Mouse (Mus musculus): ENCODE data around the gene Ece2. TPM values are rescaled to one million over a fixed set of nuclear protein-coding genes. Genes with fewer than 3 reads are reported as not detected.

The Ece2 gene
- polyA plus RNA-seq (2012; rRNA removed): 79.0 and 81.5 TPM in 2 replicates

DNA sequence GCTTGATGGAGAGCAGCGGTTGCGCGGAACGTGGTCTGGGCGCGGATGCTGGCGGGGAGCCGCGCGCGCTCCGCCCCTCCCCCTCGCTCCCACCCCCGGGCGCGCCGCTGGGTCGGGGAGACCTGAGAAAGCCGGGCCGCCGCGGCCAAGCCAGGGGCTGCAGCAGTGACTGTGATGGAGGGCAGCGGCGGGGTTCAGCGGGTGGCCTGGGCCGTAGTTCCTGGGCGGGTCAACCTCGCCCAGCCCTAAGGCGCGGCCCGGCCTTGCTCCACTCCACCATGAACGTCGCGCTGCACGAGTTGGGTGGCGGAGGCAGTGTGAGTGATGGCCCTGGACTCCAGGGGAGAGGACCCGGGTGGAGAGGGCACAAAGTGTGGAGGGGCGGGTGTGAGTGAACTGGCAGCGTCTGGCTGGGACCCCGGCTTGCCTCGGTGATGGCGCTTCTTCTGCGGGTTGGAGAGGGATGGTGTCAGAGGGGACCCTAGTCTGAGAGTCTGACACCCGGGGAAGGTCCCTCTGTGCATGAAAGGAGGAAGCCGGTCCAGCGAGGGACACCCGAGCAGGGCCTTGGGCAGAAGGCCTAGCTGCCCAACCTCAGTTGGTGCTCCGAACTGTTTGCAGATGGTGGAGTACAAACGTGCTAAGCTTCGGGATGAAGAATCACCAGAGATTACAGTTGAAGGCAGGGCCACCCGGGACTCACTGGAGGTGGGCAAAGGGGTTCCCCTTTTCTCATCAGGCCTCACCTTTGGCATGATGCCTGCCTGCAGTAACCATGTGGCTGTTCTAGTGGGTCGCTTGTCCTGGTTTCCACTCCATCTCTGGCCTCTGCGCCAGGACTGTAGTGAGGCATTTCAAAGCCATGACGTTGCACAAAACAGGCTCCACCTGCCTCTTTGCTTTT, at the start of gene Ece2:
Gene Ece2 (plus strand): TSS at position 98 of the 904 bp plus-strand sequence.
- H3K27ac ChIP-seq (ENCODE audit: insufficient read depth, low read length): peak within 1 kb of the TSS; percentile 66
- 1% methylated on average over 54 of the region's 54 CpGs for WGBS

GRCm38 (mm10) chr16:20589366-20589938, 40.2 kb upstream of the Ece2 start, which contains the start of gene Vwa5b2:
Gene Vwa5b2 (plus strand): TSS chr16:20589471.
- Histone ChIP-seq H3K4me1 (ENCODE audit: control insufficient read depth, insufficient read depth, low read length) (no peaks in the 10 kb centered on the region), H3K27ac (ENCODE audit: insufficient read depth, low read length) (no peak within 1 kb of the TSS), H3K27me3 (ENCODE audit: control insufficient read depth, insufficient read depth, low read length) (no peaks in the 10 kb centered on the region), H3K4me3 (replicated peaks; ENCODE audit: insufficient read depth, low read depth, low read length) (peak within 1 kb of the TSS; percentile 73)
- DNase-seq: peak in 1 of 2 experiments; percentile 19
- TF ChIP-seq POLR2A (IDR thresholded peaks at IDR 0.05; ENCODE audit: borderline replicate concordance, insufficient read depth, low read length) (no peak), CTCF (IDR thresholded peaks at IDR 0.05; ENCODE audit: borderline replicate concordance, insufficient read depth, low read depth, low read length) (no peak)
- WGBS: under 1% methylated on average over 24 of the region's 24 CpGs

More for the DNA sequence above, at the start of gene Ece2:
- Histone ChIP-seq H3K27me3 (ENCODE audit: control insufficient read depth, insufficient read depth, low read length) (no peaks in the 10 kb centered on the region), H3K4me3 (replicated peaks; ENCODE audit: insufficient read depth, low read depth, low read length) (peak within 1 kb of the TSS; percentile 74), H3K4me1 (ENCODE audit: control insufficient read depth, insufficient read depth, low read length) (peaks cover 12% of the 10 kb centered on the region)
- TF ChIP-seq POLR2A (IDR thresholded peaks at IDR 0.05; ENCODE audit: borderline replicate concordance, insufficient read depth, low read length) (peak; percentile 39; the same call in 1 of the 2 replicates), CTCF (IDR thresholded peaks at IDR 0.05; ENCODE audit: borderline replicate concordance, insufficient read depth, low read depth, low read length) (no peak)
- peak; percentile 66 to 76 for DNase-seq

- WGBS: 2% methylated on average over 39 of the region's 39 CpGs
- DNase-seq: peak; percentile 60 to 64
- no peaks in the 10 kb centered on the region for H3K4me1 ChIP-seq (ENCODE audit: control insufficient read depth, insufficient read depth, low read length)
- no peaks in the 10 kb centered on the region for H3K27me3 ChIP-seq (ENCODE audit: control insufficient read depth, insufficient read depth, low read length)
- TF ChIP-seq CTCF (IDR thresholded peaks at IDR 0.05; ENCODE audit: borderline replicate concordance, insufficient read depth, low read depth, low read length): no peak
- TF ChIP-seq POLR2A (IDR thresholded peaks at IDR 0.05; ENCODE audit: borderline replicate concordance, insufficient read depth, low read length): 0 out of 2 replicates have a peak, but pooled peaks have one; percentile 38
- H3K4me3 ChIP-seq (replicated peaks; ENCODE audit: insufficient read depth, low read depth, low read length): peak overlapping the region; percentile 73
- H3K27ac ChIP-seq (ENCODE audit: insufficient read depth, low read length): no peak overlapping the region
Measured at GRCm38 (mm10) chr16:20589939-20590679, 39.5 kb upstream of the Ece2 start.

GRCm38 (mm10) chr16:20590680-20591038, 39.0 kb upstream of the Ece2 start:
- TF ChIP-seq CTCF (IDR thresholded peaks at IDR 0.05; ENCODE audit: borderline replicate concordance, insufficient read depth, low read depth, low read length) (no peak), POLR2A (IDR thresholded peaks at IDR 0.05; ENCODE audit: borderline replicate concordance, insufficient read depth, low read length) (no peak)
- Histone ChIP-seq H3K4me3 (replicated peaks; ENCODE audit: insufficient read depth, low read depth, low read length) (peak overlapping the region; percentile 73), H3K27ac (ENCODE audit: insufficient read depth, low read length) (no peak overlapping the region), H3K4me1 (ENCODE audit: control insufficient read depth, insufficient read depth, low read length) (no peaks in the 10 kb centered on the region), H3K27me3 (ENCODE audit: control insufficient read depth, insufficient read depth, low read length) (no peaks in the 10 kb centered on the region)
- 3% methylated on average over 17 of the region's 17 CpGs for WGBS
- no peak for DNase-seq

DNA sequence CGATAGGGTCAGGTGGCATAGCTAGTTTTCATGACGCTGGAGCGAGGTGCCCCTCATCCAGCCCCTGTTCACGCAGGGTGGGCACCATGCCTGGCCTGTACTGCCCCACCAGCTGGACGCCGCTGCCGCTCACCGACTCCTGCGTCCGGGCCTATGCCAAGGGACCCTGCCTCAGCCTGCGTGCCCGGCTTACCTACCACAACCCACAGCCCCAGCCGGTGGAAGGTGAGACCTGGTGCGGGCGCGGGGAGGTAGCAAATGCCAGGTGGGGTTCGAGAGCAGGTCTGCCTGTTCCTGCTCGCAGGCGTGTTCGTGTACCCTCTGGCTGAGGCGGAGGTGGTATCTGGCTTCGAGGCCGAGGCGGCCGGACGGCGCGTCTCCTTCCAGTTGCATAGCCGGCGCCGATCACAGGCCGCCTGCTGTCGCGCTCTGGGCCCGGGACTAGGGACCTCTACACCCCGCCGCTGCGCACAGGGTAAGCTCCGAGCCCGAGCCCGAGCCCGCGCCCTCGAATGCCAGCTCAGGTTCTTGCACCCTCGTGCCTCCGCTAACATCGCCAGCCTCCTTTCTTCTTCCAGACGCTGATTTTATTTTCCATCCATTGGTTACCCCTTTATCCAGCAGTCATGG, 38.4 kb upstream of the Ece2 start:
- no peak overlapping the region for H3K27ac ChIP-seq (ENCODE audit: insufficient read depth, low read length)
- 11% methylated on average over 48 of the region's 48 CpGs for WGBS
- H3K4me3 ChIP-seq (replicated peaks; ENCODE audit: insufficient read depth, low read depth, low read length): no peak overlapping the region
- no peaks in the 10 kb centered on the region for H3K4me1 ChIP-seq (ENCODE audit: control insufficient read depth, insufficient read depth, low read length)
- no peak for TF ChIP-seq POLR2A (IDR thresholded peaks at IDR 0.05; ENCODE audit: borderline replicate concordance, insufficient read depth, low read length)
- TF ChIP-seq CTCF (IDR thresholded peaks at IDR 0.05; ENCODE audit: borderline replicate concordance, insufficient read depth, low read depth, low read length): no peak
- no peaks in the 10 kb centered on the region for H3K27me3 ChIP-seq (ENCODE audit: control insufficient read depth, insufficient read depth, low read length)
- no peak for DNase-seq

GRCm38 (mm10) chr16:20595060-20595673, 34.5 kb upstream of the Ece2 start:
- Histone ChIP-seq H3K4me3 (replicated peaks; ENCODE audit: insufficient read depth, low read depth, low read length) (no peak overlapping the region), H3K27me3 (ENCODE audit: control insufficient read depth, insufficient read depth, low read length) (no peaks in the 10 kb centered on the region; the same call in 1 of the 2 replicates), H3K4me1 (ENCODE audit: control insufficient read depth, insufficient read depth, low read length) (no peaks in the 10 kb centered on the region), H3K27ac (ENCODE audit: insufficient read depth, low read length) (no peak overlapping the region)
- TF ChIP-seq CTCF (IDR thresholded peaks at IDR 0.05; ENCODE audit: borderline replicate concordance, insufficient read depth, low read depth, low read length) (no peak), POLR2A (IDR thresholded peaks at IDR 0.05; ENCODE audit: borderline replicate concordance, insufficient read depth, low read length) (no peak)
- WGBS: 64% methylated on average over 7 of the region's 7 CpGs
- DNase-seq: no peak

DNA sequence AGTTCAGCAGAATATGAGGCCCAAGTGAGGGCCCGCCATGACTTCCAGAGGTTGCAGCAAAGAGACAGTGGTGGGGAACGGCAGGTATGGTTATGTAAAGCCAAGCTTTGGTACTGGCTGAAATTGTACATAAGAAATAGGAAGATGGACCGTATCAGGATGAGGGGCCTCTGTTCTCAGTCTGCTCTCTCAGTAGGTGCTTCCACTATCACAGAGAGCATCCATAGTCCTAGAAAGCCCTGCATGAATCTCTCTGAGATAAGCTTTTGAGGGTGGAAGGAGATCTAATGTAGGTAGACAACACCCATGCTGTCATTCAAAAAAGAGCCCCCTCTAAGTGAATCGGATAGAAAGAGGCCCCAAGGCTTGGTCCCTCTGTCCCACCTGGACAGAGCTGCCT, 33.9 kb upstream of the Ece2 start:
- Histone ChIP-seq H3K4me1 (ENCODE audit: control insufficient read depth, insufficient read depth, low read length) (no peaks in the 10 kb centered on the region), H3K27me3 (ENCODE audit: control insufficient read depth, insufficient read depth, low read length) (no peaks in the 10 kb centered on the region; the same call in 1 of the 2 replicates), H3K27ac (ENCODE audit: insufficient read depth, low read length) (no peak overlapping the region), H3K4me3 (replicated peaks; ENCODE audit: insufficient read depth, low read depth, low read length) (no peak overlapping the region)
- 85% methylated on average over 4 of the region's 4 CpGs for WGBS
- TF ChIP-seq CTCF (IDR thresholded peaks at IDR 0.05; ENCODE audit: borderline replicate concordance, insufficient read depth, low read depth, low read length) (no peak), POLR2A (IDR thresholded peaks at IDR 0.05; ENCODE audit: borderline replicate concordance, insufficient read depth, low read length) (no peak)
- no peak for DNase-seq

Data from cerebellum, adult 2 months (tissue).